Mouse (Mus musculus): Measurements from ENCODE around the gene Ndufb2.

- TF ChIP-seq CTCF (IDR thresholded peaks at IDR 0.05; ENCODE audit: extremely low read depth, insufficient read depth, insufficient read length, insufficient replicate concordance) (no peak), POLR2A (IDR thresholded peaks at IDR 0.05; ENCODE audit: low read depth, low read length) (no peak)
Measured at GRCm38 (mm10) chr6:39554888-39555647, 37.3 kb upstream of the Ndufb2 start.

Measured in spleen, adult 2 months (tissue).